8 mouse cellular contexts compared by ENCODE assay signal in the genomic region with DNA sequence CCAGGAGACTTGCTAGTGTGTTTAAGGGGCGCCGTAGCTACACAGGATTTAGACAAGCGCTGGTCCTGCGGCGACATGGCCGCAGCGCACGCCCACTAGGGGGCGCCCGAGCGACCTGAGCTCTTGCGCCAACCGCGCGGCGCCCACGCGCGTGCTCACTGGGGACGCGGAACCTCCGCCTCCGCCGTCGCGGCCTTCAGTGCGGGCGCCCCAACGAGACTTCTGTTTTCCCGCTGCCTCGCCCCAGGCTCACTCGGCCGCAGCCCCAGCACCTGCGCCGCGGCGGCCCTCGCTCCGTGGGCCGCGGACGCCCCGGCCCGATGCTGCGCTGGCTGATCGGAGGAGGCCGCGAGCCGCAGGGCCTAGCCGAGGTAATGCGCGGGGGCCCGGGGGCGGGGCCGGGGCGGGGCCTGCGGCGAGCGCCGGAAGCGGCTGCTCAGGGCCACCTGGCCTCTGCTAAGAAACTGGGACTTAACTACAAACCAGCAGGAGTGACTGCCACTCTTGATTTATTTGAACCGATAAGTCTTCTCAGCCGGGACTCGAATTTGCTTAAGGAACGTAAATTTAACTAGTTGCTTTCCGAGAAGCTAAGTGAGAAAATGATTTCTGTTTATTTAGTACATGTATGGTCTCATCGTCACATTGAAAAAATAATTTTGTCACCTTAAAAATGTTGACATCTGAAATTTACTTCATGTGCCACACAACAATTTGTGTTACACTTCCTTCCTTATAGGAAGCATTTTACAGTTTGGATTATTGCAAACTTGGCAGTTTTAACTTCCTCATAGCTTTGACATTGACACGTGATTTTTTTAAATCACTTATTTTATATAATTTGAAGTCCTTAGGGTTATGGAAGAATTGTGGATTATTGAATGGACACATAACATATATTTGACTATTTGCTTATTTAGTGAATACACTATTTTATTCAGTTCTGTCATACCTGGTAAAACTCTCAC. TPM values are rescaled to one million over a fixed set of nuclear protein-coding genes. Genes with fewer than 3 reads are reported as not detected.
DNase-seq lines count a peak whose midpoint lies in the region; ATAC-seq lines count a peak whose summit lies in the region.

Gene Wdr41 (plus strand): TSS at position 126 of the 968 bp plus-strand sequence.

- peak; percentile 99 for ATAC-seq in forebrain, embryonic 14.5 days
- peak; percentile 97 for ATAC-seq in neural tube, embryonic 15.5 days (ENCODE audit: low FRiP score)

- peak within 1 kb of the TSS; percentile 94 for H3K9ac ChIP-seq in forebrain, embryonic 14.5 days (ENCODE audit: low read length)
- peak within 1 kb of the TSS; percentile 94 for H3K9ac ChIP-seq in neural tube, embryonic 15.5 days (replicated peaks)

- peak within 1 kb of the TSS; percentile 97 for H3K27ac ChIP-seq in forebrain, embryonic 14.5 days (ENCODE audit: low read depth, low read length)
- peak within 1 kb of the TSS; percentile 97 for H3K27ac ChIP-seq in neural tube, embryonic 15.5 days (replicated peaks)

- H3K4me3 ChIP-seq in forebrain, embryonic 14.5 days (ENCODE audit: low read depth, low read length): peak within 1 kb of the TSS; percentile 69
- peak within 1 kb of the TSS; percentile 77 for H3K4me3 ChIP-seq in neural tube, embryonic 15.5 days (replicated peaks)

- H3K27me3 ChIP-seq in forebrain, embryonic 14.5 days (replicated peaks; ENCODE audit: control insufficient read depth, insufficient read depth, low read length): no peaks in the 10 kb centered on the region
- H3K27me3 ChIP-seq in neural tube, embryonic 15.5 days (replicated peaks): no peaks in the 10 kb centered on the region

- H3K4me1 ChIP-seq in forebrain, embryonic 14.5 days (ENCODE audit: control insufficient read depth, insufficient read depth, low read length): peaks cover 7% of the 10 kb centered on the region; the same call in 1 of the 2 replicates
- H3K4me1 ChIP-seq in neural tube, embryonic 15.5 days: peaks cover 15% of the 10 kb centered on the region

- peak; percentile 95 for DNase-seq in ES-CJ7 (ENCODE audit: low read depth, low spot score)
- DNase-seq in cerebellum, adult 11 months: peak; percentile 93
- peak; percentile 96 for DNase-seq in forebrain, embryonic 14.5 days (ENCODE audit: low spot score)
- peak; percentile 96 for DNase-seq in heart, postnatal 14 days
- DNase-seq in layer of hippocampus, adult 11-12 months (ENCODE audit: low spot score): peak; percentile 94
- DNase-seq in lung, adult 18-20 months: peak; percentile 90 to 91
- peak; percentile 89 for DNase-seq in testis, postnatal 14 days (ENCODE audit: low spot score)

- peaks cover 6% of the 10 kb centered on the region; the same call in 1 of the 2 replicates for H3K36me3 ChIP-seq in forebrain, embryonic 14.5 days (ENCODE audit: control insufficient read depth, insufficient read depth, low read length)
- no peaks in the 10 kb centered on the region for H3K36me3 ChIP-seq in neural tube, embryonic 15.5 days

- intact Hi-C loops in heart, postnatal 14 days (cut with DNase I): loop anchor here (5.0 kb wide), 2 partner anchors 311 to 506 kb away; no protein-coding TSS in a partner anchor

- 2% methylated on average over 68 of the region's 68 CpGs for WGBS in forebrain, embryonic 14.5 days
- WGBS in neural tube, embryonic 15.5 days: 2% methylated on average over 67 of the region's 68 CpGs

- H3K4me2 ChIP-seq in forebrain, embryonic 14.5 days (ENCODE audit: low read length): peak within 1 kb of the TSS; percentile 51
- peak within 1 kb of the TSS; percentile 57 for H3K4me2 ChIP-seq in neural tube, embryonic 15.5 days

- H3K9me3 ChIP-seq in forebrain, embryonic 14.5 days (replicated peaks; ENCODE audit: control insufficient read depth, low read length): no peaks in the 10 kb centered on the region
- H3K9me3 ChIP-seq in neural tube, embryonic 15.5 days (replicated peaks): no peaks in the 10 kb centered on the region

RNA-seq across cellular contexts. Expression of gene Wdr41, which starts in this region (rescaled TPM):
- polyA plus RNA-seq in forebrain, embryonic 14.5 days (2014; fragmentation: Nextera tagmentation; extraction: Ambion mirVana): 21.9 and 23.3 TPM in 2 replicates
- total RNA-seq in heart, postnatal 14 days (2021): 10 to 100 TPM; 16.1 to 17.4 TPM
- 26.8 and 27.5 TPM in 2 replicates for polyA plus RNA-seq in neural tube, embryonic 15.5 days (2015; fragmentation: Nextera tagmentation; extraction: Ambion mirVana)

Comparison
In these comparisons a context has a peak if more than half of its experiments do, and no peak if none do; other contexts are left out.
1. Peak in every context shown above with its lines: DNase-seq, ATAC-seq, H3K4me3 ChIP-seq and H3K27ac ChIP-seq.